Mouse (Mus musculus) intestine, postnatal 0 days (tissue): ENCODE measurements around the gene Rtp2. TPM values are rescaled to one million over a fixed set of nuclear protein-coding genes. Genes with fewer than 3 reads are reported as not detected.

Experiments
- ATAC-seq: fragments of 200-750 bp; cut with Nextera tagmentation; 2 replicates; pipeline ENCODE4 v1.8.0; 2017; ENCODE audit warnings: mild to moderate bottlenecking, moderate TSS enrichment, moderate library complexity
- H3K27ac ChIP-seq: fragments of 300-500 bp; sonication (generic); 2 replicates; pipeline ENCODE4 v1.5.1; 2014; ENCODE audit warnings: mild to moderate bottlenecking, low read depth, low read length, moderate library complexity
- H3K27me3 ChIP-seq: fragments of 300-500 bp; sonication (generic); replicated peaks from 2 replicates; pipeline ENCODE4 v1.6.1; 2014; ENCODE audit warnings: low read length, mixed read lengths; ENCODE audit not compliant: control insufficient read depth, insufficient read depth
- H3K36me3 ChIP-seq: fragments of 300-500 bp; sonication (generic); 2 replicates; pipeline ENCODE4 v1.6.1; 2014; ENCODE audit warnings: mild to moderate bottlenecking, moderate library complexity; ENCODE audit not compliant: control insufficient read depth, insufficient read depth
- H3K4me1 ChIP-seq: fragments of 300-500 bp; sonication (generic); replicated peaks from 2 replicates; pipeline ENCODE4 v1.6.1; 2014; ENCODE audit warnings: antibody characterized with exemption, low read length, mixed read lengths; ENCODE audit not compliant: control insufficient read depth, insufficient read depth
- H3K4me2 ChIP-seq: fragments of 300-500 bp; sonication (generic); replicated peaks from 2 replicates; pipeline ENCODE4 v1.6.1; 2014; ENCODE audit warnings: low read depth, mild to moderate bottlenecking, moderate library complexity
- H3K4me3 ChIP-seq: fragments of 300-500 bp; sonication (generic); 2 replicates; pipeline ENCODE4 v1.5.1; 2014; ENCODE audit warnings: low read depth, low read length
- H3K9ac ChIP-seq: fragments of 300-500 bp; sonication (generic); 2 replicates; pipeline ENCODE4 v1.6.1; 2014; ENCODE audit warnings: mild to moderate bottlenecking, low read depth, low read length
- H3K9me3 ChIP-seq: fragments of 300-500 bp; sonication (generic); 2 replicates; pipeline ENCODE4 v1.6.1; 2016; ENCODE audit warnings: mixed run types; ENCODE audit not compliant: control insufficient read depth
- CTCF ChIP-seq: sonication (generic); IDR thresholded peaks from 2 replicates; pipeline ENCODE4 v1.5.1; 2016; ENCODE audit warnings: low read depth, mild to moderate bottlenecking, control low read depth, antibody characterized with exemption, moderate library complexity
- WGBS: fragments of 180-500 bp; shearing (Covaris S2); extraction: QIAGEN DNeasy Blood & Tissue Kit; methylation state at CpG from one replicate; pipeline ENCODE4 v1.1.7; 2014; 5-methylcytosine and 5-hydroxymethylcytosine counted together
- polyA plus RNA-seq: library from polyadenylated mRNA; unstranded; fragments of >200 nt; fragmentation: Nextera tagmentation; extraction: Ambion mirVana; gene quantifications from 2 replicates; pipeline ENCODE4 v1.2.1, GENCODE M21; 2015

Rtp2 gene
- polyA plus RNA-seq, 1 experiment from 2014 or later: not detected

DNA sequence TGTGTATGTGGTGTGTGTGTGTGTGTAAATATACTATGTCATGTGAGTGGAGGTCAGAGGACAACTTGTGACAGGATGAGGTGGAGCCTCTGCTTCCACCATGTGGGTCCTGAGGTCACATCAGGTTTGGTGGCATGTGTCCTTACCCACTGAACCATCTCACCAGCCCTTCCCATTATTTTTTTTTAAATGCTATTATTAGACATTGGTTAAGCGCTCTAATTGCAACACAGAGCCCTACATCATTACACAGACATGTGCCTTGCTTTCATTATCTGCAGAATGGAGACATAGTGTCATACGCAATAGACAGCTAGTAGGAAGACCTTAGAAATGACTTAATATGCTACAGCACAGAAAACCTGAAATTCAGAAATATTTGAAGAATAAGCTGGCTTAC, 44.0 kb upstream of the Rtp2 start:
- Histone ChIP-seq H3K27me3 (no peaks in the 10 kb centered on the region), H3K4me1 (peaks cover 4% of the 10 kb centered on the region; the same call in 1 of the 2 replicates), H3K27ac (no peak overlapping the region), H3K9me3 (no peaks in the 10 kb centered on the region), H3K4me3 (no peak overlapping the region), H3K36me3 (no peaks in the 10 kb centered on the region; the same call in 1 of the 2 replicates), H3K9ac (no peak overlapping the region), H3K4me2 (no peak overlapping the region)
- no peak for TF ChIP-seq CTCF
- WGBS: 69% methylated on average over 2 of the region's 2 CpGs
- ATAC-seq: no peak

DNA sequence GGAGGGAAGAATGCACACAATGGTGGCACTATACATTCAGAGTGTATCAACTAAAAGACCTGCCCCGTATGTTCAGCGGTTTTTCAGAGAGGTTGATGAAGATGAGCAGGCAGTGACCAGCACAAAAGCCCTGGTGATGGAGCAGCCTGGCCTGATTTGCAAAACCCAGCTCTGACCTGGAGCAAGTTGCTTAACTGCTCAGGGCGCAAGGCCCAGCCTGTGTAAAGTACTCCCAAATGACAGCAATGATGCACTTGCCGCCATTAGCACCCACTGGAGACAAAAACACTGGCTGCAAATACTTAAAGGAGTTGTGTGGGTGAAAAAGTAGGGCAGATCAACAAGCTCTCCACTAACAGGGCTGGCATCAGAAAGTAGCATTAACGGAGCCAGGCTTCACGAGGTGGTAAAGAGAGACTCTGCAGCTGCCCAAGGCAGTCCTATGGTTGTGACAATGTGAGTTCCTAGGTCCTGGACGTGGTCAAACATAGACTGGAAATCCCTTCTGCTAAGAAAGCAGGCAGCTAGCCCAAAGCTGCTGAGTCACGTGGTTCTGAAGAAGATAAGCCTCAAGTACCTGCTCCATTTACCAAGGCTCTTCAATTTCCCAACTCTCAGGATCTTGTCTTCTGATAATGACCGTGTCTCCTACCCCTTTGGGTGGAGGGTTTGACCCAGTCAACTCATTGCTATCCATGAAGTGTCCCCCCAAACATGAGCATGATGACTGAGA, 41.6 kb upstream of the Rtp2 start:
- Histone ChIP-seq H3K4me2 (peak overlapping the region; percentile 65), H3K36me3 (no peaks in the 10 kb centered on the region; the same call in 1 of the 2 replicates), H3K27me3 (no peaks in the 10 kb centered on the region), H3K4me3 (no peak overlapping the region), H3K4me1 (peaks cover 18% of the 10 kb centered on the region), H3K9ac (no peak overlapping the region), H3K27ac (peak overlapping the region; percentile 28; the same call in 1 of the 2 replicates), H3K9me3 (no peaks in the 10 kb centered on the region)
- no peak for TF ChIP-seq CTCF
- ATAC-seq: no peak
- 82% methylated on average over 9 of the region's 9 CpGs for WGBS

DNA sequence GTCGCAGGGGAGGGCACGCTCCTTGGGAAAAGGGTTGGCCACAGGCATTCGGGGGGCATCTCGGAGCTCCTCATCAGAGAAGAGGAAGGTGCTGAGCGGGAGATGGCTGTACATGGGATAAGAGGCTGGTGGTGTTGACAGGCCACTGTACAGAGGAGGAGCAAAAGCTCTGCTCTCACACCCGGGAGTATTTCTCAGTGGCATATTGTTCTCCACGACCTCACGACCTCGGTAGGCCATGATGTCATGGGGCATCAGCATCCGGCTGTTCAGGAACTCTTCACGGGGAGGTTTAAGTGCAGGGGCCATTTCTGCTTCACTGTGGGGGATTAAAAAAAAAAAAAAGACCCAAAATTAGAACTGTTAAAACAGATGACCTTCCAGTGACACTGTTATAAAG, 40.7 kb upstream of the Rtp2 start:
- peaks cover 3% of the 10 kb centered on the region; the same call in 1 of the 2 replicates for H3K36me3 ChIP-seq
- H3K9me3 ChIP-seq: no peaks in the 10 kb centered on the region
- H3K4me2 ChIP-seq: peak overlapping the region; percentile 65
- WGBS: 78% methylated on average over 11 of the region's 11 CpGs
- peaks cover 18% of the 10 kb centered on the region for H3K4me1 ChIP-seq
- 0 out of 2 replicates have a peak, but pooled peaks have one; percentile 11 for ATAC-seq
- H3K9ac ChIP-seq: peak overlapping the region; percentile 45
- peak overlapping the region; percentile 89 for H3K27ac ChIP-seq
- H3K4me3 ChIP-seq: peak overlapping the region; percentile 36
- TF ChIP-seq CTCF: no peak
- H3K27me3 ChIP-seq: no peaks in the 10 kb centered on the region

DNA sequence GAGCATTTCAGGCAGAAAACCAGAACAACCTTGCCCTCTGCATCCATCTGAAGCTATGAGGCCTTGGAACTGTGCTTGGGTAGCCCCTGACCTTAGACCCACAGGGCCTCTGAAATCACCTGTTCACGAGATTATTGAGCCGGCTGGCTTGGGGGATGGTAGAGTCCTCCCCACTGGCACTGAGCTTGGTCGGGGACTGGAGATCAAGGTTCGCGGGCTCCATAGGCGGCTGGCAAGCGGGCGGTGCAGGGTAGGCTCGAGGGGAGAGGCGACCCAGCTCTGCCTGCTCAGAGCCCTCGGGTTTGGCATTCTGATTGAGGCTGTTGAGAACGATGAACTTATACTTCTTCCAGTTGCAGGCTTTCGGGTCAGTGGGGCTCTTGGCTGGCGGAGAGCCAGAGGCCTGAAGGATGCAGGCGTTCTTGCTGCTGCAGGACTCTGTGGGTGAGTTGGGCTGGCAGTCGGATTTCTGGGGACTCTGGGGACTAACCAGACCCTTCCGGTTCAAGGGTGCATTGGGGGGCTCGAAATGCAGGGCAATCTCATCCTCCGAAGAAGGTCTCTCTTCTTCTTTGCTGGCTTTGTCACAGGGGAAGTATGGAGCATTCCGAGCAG, 40.0 kb upstream of the Rtp2 start:
- H3K4me2 ChIP-seq: peak overlapping the region; percentile 65
- 48% methylated on average over 20 of the region's 20 CpGs for WGBS
- peak overlapping the region; percentile 89 for H3K27ac ChIP-seq
- peak overlapping the region; percentile 45 for H3K9ac ChIP-seq
- no peaks in the 10 kb centered on the region for H3K27me3 ChIP-seq
- no peak for TF ChIP-seq CTCF
- H3K9me3 ChIP-seq: no peaks in the 10 kb centered on the region
- peak overlapping the region; percentile 36 for H3K4me3 ChIP-seq
- H3K4me1 ChIP-seq: peaks cover 18% of the 10 kb centered on the region
- peaks cover 5% of the 10 kb centered on the region; the same call in 1 of the 2 replicates for H3K36me3 ChIP-seq
- peak; percentile 81 for ATAC-seq

DNA sequence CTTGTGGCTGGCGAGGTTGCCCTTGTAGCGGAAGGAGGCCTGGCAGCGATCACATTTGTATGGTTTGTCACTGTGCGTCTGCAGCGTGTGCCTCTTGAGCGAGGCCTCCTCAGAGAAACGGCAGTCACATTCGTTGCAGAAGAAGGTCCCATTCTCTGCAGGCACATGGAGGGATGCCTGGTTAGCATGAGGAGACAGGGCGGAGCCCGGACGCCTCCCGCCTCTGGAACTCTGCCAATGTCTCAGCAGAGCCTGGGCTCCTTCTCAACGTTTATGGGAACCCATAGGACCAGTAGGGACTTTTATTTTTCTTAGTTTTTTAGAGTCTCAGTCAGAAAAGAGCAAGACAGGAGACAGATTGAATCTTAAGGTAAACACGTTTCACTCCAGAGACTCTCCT, 37.7 kb upstream of the Rtp2 start:
- ATAC-seq: no peak; the same call in 1 of the 2 replicates
- Histone ChIP-seq H3K27ac (peak overlapping the region; percentile 50), H3K4me2 (no peak overlapping the region), H3K27me3 (no peaks in the 10 kb centered on the region), H3K4me3 (no peak overlapping the region), H3K36me3 (peaks cover 5% of the 10 kb centered on the region; the same call in 1 of the 2 replicates), H3K4me1 (peaks cover 18% of the 10 kb centered on the region), H3K9me3 (no peaks in the 10 kb centered on the region), H3K9ac (no peak overlapping the region)
- WGBS: 44% methylated on average over 14 of the region's 14 CpGs
- TF ChIP-seq CTCF: no peak

DNA sequence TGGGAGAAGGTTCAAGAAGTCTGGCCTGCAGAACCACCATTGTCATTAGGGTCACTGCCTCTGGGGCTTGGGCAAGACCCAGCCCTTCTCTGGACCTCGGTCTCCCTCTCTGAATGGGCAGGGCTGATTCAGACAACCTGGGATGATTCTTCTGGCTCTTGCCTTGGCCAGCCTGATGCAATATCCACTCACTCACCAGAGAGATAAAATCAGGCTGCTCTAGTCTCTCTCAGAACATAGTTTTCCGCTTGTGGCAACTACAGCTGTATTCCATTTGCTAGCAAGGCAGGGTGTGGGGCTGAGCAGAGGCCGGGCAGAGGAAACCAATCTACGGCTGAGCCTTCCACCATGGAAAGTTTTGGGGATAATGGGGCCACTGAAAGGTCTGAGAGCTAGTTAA, 36.7 kb upstream of the Rtp2 start:
- ATAC-seq: no peak
- H3K27me3 ChIP-seq: no peaks in the 10 kb centered on the region
- H3K4me2 ChIP-seq: no peak overlapping the region
- H3K36me3 ChIP-seq: 0 out of 2 replicates have a peak, but pooled peaks cover 5% of the 10 kb centered on the region
- H3K27ac ChIP-seq: no peak overlapping the region
- no peak overlapping the region for H3K9ac ChIP-seq
- H3K4me1 ChIP-seq: peaks cover 18% of the 10 kb centered on the region
- WGBS: 75% methylated on average over 4 of the region's 4 CpGs
- H3K4me3 ChIP-seq: no peak overlapping the region
- H3K9me3 ChIP-seq: no peaks in the 10 kb centered on the region
- no peak for TF ChIP-seq CTCF
